Mouse (Mus musculus): Measurements from ENCODE around the gene Fam185a. TPM values are rescaled to one million over a fixed set of nuclear protein-coding genes. Genes with fewer than 3 reads are reported as not detected.
A peak's percentile ranks its signal among the peaks of the same experiment; 100 is the strongest.

Fam185a gene
- polyA plus RNA-seq, 1 experiment, result 1.6 TPM

DNA sequence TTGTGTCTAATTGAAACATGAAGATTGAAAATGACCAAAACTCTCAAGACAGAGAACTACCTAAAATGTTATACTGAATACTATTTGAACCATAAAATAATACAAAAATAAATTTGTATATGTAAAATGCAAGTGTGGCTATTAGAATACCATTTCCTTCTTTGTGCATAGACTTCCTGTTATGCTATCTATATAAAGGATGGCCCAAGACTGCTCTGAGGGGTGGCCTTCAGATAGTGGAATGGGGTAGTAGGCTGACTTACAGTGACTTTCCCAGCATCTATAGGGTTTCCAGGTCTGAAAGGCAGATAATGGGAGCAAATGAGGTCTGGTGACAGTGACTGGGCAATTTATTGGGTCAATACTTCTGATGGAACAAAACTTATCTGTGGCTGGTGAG, 37.4 kb upstream of the Fam185a start:
- no peak overlapping the region for H3K27ac ChIP-seq (ENCODE audit: insufficient read depth, low read depth, low read length)
- TF ChIP-seq CTCF (IDR thresholded peaks at IDR 0.05; ENCODE audit: low read depth, low read length) (no peak), POLR2A (IDR thresholded peaks at IDR 0.05; ENCODE audit: borderline replicate concordance, low read depth, low read length) (no peak)
- H3K4me3 ChIP-seq (ENCODE audit: insufficient read depth, low read length), result no peak overlapping the region
- H3K4me1 ChIP-seq (ENCODE audit: control insufficient read depth, insufficient read depth, low read length), result peaks cover 16% of the 10 kb centered on the region

DNA sequence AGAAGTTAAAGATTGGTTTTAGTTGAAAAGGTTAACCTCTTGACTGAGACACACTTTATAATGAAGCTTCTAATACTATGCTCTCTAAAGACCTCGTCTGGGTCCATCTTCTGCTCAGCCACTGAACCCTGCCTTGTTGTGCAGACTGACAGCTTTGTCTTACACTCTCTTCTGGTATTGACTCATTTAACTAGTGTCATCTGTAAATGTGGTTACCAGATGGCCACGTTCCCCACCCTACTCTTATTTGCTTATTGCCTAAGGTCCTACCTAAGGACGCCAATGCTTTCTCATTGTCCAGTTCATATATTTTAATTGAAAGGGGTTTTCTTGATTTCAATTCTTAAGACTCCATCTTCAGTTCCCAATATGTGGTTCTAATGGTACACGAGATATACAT, 35.9 kb upstream of the Fam185a start:
- H3K4me1 ChIP-seq (ENCODE audit: control insufficient read depth, insufficient read depth, low read length), result peaks cover 8% of the 10 kb centered on the region
- H3K27ac ChIP-seq (ENCODE audit: insufficient read depth, low read depth, low read length), result no peak overlapping the region
- TF ChIP-seq POLR2A (IDR thresholded peaks at IDR 0.05; ENCODE audit: borderline replicate concordance, low read depth, low read length) (no peak), CTCF (IDR thresholded peaks at IDR 0.05; ENCODE audit: low read depth, low read length) (no peak)
- H3K4me3 ChIP-seq (ENCODE audit: insufficient read depth, low read length), result no peak overlapping the region

DNA sequence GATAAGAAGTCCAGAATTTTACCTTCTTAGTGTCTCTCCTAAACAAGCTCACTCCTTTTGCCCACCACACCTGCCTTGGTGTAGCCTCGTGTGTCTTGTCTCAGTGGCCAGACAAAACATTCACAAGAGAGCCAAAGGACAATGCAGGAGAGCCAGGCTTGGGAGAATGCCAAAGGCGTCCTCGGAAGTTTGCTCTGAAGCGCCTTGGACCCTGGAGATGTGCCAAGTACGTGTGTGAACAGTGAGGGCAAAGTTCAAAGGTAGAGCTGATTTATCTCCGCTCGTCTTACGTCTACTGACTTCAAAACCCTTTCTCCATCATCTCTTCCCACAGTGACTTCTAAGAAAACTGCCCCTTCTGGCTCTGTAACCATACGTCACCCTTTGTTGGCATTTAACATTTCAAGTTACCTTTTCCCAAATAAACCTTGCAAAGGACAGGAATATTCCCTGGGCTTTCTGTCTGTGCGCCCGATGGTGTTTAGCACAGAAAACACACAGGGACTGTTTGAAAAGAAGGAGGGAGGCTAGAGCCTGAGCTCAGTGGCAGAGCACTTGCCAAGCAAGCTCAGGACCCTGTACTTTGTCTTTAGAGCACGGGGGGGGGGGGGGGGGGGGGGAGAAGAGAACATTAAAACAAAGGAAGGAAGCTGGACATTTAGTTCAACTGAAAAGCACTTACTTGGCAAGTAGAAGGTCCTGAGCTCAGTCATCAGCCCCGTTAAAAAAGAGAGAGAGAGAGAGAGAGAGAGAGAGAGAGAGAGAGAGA, 33.0 kb upstream of the Fam185a start:
- Histone ChIP-seq H3K27ac (ENCODE audit: insufficient read depth, low read depth, low read length) (no peak overlapping the region), H3K4me3 (ENCODE audit: insufficient read depth, low read length) (no peak overlapping the region), H3K4me1 (ENCODE audit: control insufficient read depth, insufficient read depth, low read length) (peaks cover 14% of the 10 kb centered on the region)
- no peak for TF ChIP-seq CTCF (IDR thresholded peaks at IDR 0.05; ENCODE audit: low read depth, low read length)
- no peak for TF ChIP-seq POLR2A (IDR thresholded peaks at IDR 0.05; ENCODE audit: borderline replicate concordance, low read depth, low read length)

DNA sequence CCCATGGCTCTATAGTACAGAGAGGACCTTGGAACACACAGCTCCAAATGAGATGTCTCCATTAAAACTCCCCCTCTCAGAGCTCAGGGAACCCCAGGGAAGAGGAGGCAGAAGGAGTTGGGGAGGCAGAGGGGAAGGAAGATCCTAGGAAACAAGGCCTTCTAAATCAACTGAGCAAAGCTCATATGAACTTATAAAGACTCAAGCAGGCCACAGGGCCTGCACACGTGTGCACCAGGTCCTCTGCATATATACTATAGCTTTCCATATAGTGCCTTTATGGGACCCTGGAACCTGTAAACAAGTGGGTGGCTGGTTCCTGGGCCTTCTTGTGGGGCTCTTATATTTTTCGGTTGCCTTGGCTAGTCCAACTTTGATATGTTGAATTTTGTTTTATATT, 30.2 kb upstream of the Fam185a start:
- Histone ChIP-seq H3K4me1 (ENCODE audit: control insufficient read depth, insufficient read depth, low read length) (peaks cover 11% of the 10 kb centered on the region), H3K4me3 (ENCODE audit: insufficient read depth, low read length) (no peak overlapping the region), H3K27ac (ENCODE audit: insufficient read depth, low read depth, low read length) (no peak overlapping the region)
- TF ChIP-seq POLR2A (IDR thresholded peaks at IDR 0.05; ENCODE audit: borderline replicate concordance, low read depth, low read length), result no peak

DNA sequence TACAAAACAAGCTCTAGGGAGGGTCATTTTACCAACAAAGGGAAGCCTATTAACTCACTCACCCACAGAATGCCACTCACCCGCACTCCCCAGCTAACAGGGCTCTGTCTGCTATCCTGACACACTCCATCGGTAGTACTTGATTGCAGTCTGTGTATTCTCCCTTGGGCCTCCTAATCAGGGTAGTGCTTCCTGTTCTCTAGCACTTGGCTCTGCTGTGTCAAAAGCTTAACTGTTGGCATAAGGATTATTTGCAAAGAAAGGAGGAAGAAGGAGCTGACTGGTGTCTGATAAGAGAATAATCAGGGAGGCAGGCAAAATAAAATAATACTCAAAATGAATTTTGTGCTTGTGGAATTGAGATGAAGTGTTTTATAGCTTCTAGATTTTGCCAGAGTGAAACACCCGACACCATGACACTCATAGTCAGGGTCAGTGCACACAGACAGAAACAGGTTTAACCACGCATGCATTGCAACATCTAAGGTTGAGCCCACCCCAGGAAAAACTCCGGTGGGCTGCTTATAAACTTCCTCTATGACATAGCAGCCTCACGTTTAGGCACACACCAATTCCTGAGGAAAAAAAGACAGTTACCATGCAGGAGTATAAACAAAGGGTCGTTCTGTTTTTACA, 29.4 kb upstream of the Fam185a start:
- H3K4me1 ChIP-seq (ENCODE audit: control insufficient read depth, insufficient read depth, low read length), result peaks cover 11% of the 10 kb centered on the region
- no peak for TF ChIP-seq CTCF (IDR thresholded peaks at IDR 0.05; ENCODE audit: low read depth, low read length)
- no peak for TF ChIP-seq POLR2A (IDR thresholded peaks at IDR 0.05; ENCODE audit: borderline replicate concordance, low read depth, low read length)
- no peak overlapping the region for H3K4me3 ChIP-seq (ENCODE audit: insufficient read depth, low read length)
- 0 out of 2 replicates have a peak overlapping the region, but pooled peaks have one; percentile 12 for H3K27ac ChIP-seq (ENCODE audit: insufficient read depth, low read depth, low read length)

DNA sequence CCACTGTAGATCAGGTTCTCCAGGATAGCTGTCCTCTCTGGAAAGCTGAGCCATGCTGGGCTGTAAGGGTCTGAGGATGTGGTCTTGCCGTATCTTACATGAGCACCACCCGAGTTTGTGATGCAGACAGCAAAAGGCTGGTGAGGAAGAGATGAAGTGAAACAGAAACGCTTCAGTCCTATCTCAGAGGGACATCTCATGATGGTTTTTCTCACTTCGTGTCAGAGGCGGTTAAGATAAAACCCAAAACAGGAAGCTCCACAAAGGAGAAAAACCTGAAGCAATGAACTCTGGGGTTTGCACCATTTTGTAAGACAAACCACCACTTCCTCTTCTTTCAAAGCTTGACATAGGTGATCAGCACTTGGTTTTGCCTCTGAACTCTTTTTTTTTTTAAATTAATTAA, 13.5 kb upstream of the Fam185a start:
- peak overlapping the region; percentile 22 for H3K4me3 ChIP-seq (ENCODE audit: insufficient read depth, low read length)
- TF ChIP-seq CTCF (IDR thresholded peaks at IDR 0.05; ENCODE audit: low read depth, low read length) (no peak), POLR2A (IDR thresholded peaks at IDR 0.05; ENCODE audit: borderline replicate concordance, low read depth, low read length) (no peak)
- peaks cover 20% of the 10 kb centered on the region for H3K4me1 ChIP-seq (ENCODE audit: control insufficient read depth, insufficient read depth, low read length)
- H3K27ac ChIP-seq (ENCODE audit: insufficient read depth, low read depth, low read length), result peak overlapping the region; percentile 81

DNA sequence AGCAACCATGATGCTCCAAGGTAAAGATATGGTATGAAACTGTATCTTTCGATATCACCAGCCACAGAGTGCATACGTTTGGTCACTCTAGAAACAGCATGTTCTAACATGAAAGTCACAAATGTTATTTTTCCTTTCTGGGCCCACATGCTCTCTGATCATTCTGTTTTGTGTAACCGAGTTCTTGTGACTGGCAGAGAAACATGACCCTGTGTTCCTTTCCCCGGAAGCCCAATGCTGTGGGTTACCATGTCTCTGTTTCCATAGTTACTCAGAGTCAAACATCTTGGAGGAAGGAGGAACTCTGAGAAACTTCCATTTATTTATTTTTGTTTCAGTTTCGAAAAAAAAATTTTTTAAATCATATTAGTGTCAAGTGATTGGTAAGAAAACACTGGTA, 12.7 kb upstream of the Fam185a start:
- peaks cover 20% of the 10 kb centered on the region for H3K4me1 ChIP-seq (ENCODE audit: control insufficient read depth, insufficient read depth, low read length)
- TF ChIP-seq POLR2A (IDR thresholded peaks at IDR 0.05; ENCODE audit: borderline replicate concordance, low read depth, low read length) (no peak), CTCF (IDR thresholded peaks at IDR 0.05; ENCODE audit: low read depth, low read length) (no peak)
- no peak overlapping the region for H3K4me3 ChIP-seq (ENCODE audit: insufficient read depth, low read length)
- peak overlapping the region; percentile 81 for H3K27ac ChIP-seq (ENCODE audit: insufficient read depth, low read depth, low read length)

DNA sequence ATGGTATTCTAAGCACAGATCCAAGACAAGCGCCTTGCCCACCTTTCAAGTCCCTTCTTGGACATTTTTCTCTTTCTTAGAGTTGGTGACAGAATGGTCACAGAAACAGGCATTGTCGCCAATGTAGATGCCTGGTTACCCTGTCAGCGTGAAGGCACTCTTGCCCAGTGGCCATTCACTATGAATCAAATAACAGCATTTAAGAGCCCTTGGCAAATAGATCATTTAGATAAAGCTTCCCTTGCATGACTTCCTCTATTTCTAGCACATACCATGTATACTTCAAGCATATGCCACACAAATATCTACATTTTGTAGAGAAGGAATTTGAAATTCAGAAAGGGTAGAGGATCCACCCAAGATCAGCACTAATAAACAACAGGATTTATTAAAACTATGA, 11.4 kb upstream of the Fam185a start:
- Histone ChIP-seq H3K4me1 (ENCODE audit: control insufficient read depth, insufficient read depth, low read length) (peaks cover 20% of the 10 kb centered on the region), H3K27ac (ENCODE audit: insufficient read depth, low read depth, low read length) (no peak overlapping the region), H3K4me3 (ENCODE audit: insufficient read depth, low read length) (no peak overlapping the region)
- TF ChIP-seq POLR2A (IDR thresholded peaks at IDR 0.05; ENCODE audit: borderline replicate concordance, low read depth, low read length), result no peak
- TF ChIP-seq CTCF (IDR thresholded peaks at IDR 0.05; ENCODE audit: low read depth, low read length), result no peak

DNA sequence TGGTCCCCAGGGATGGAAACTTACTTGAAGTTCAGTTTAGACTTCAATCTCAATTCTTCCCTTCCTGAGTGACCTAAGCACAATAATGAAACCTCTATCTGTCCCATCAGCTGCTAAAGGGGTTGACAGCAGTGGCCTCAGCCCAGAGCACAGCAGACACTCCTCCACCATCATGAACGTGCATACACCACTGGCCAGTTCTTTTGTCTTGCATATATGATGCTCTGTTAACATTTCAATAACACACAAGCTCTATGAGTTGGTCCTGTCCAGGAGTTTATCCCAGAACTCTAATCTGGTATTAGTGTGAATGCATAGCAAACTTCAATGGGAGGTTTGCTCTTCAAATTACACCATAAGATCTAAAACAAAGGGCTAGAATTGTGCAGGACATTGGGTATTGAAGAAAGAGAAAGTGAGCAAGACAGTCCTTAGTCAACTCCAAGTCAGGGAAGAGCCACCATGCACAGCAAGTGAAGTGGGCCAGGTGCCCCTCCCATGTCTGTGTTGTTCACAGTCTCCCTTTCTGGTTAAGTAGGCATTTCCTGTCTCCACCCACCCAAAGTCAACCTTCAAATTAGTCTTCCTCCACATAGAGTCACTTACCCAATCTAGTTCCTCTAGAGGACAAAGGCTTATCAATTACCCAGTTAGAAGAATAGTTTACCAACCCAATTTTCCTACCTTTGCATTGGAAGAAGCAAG, 10.5 kb upstream of the Fam185a start:
- peaks cover 20% of the 10 kb centered on the region for H3K4me1 ChIP-seq (ENCODE audit: control insufficient read depth, insufficient read depth, low read length)
- no peak overlapping the region for H3K27ac ChIP-seq (ENCODE audit: insufficient read depth, low read depth, low read length)
- TF ChIP-seq POLR2A (IDR thresholded peaks at IDR 0.05; ENCODE audit: borderline replicate concordance, low read depth, low read length), result no peak
- TF ChIP-seq CTCF (IDR thresholded peaks at IDR 0.05; ENCODE audit: low read depth, low read length), result no peak
- no peak overlapping the region for H3K4me3 ChIP-seq (ENCODE audit: insufficient read depth, low read length)

DNA sequence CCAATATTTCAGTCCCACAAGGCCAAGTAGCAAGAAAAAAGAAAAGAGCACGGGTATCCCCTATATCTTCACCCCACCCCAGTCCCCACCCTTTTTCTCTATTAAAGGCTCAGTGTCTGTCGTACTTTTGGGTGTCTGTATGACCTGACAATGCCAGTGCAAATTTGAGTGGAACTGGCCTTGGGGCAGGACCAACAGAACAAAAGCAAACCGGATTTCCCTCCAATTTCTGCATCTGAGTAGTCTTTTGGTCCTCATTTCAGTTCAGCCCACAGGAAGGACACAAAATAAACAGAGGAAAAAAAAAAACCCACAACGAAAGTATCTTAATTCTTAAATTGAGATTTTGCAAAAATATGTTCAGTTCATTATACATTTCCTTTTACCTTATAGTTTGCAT, 6.1 kb upstream of the Fam185a start:
- no peak overlapping the region for H3K4me3 ChIP-seq (ENCODE audit: insufficient read depth, low read length)

More for the DNA sequence above, 6.1 kb upstream of the Fam185a start:
- Histone ChIP-seq H3K4me1 (ENCODE audit: control insufficient read depth, insufficient read depth, low read length) (peaks cover 2% of the 10 kb centered on the region), H3K27ac (ENCODE audit: insufficient read depth, low read depth, low read length) (no peak overlapping the region)
- TF ChIP-seq POLR2A (IDR thresholded peaks at IDR 0.05; ENCODE audit: borderline replicate concordance, low read depth, low read length) (no peak), CTCF (IDR thresholded peaks at IDR 0.05; ENCODE audit: low read depth, low read length) (no peak)

All from bone marrow macrophage, adult 2 months (primary cell).